Mouse (Mus musculus) Muller cell, postnatal 12 days (primary cell): Measurements from ENCODE around the gene Smbd1.
A peak's percentile ranks its signal among the peaks of the same experiment; 100 is the strongest.

ENCODE experiments used
- DNase-seq: peaks from one replicate; pipeline ENCODE4 v3.0.0-alpha.2; 2015; ENCODE audit errors: inconsistent ontology term

Smbd1 gene

GRCm38 (mm10) chr16:32813362-32813761 is 3.1 kb upstream of the Smbd1 start:
- DNase-seq: no peak

GRCm38 (mm10) chr16:32812888-32813361 is 2.6 kb upstream of the Smbd1 start:
- peak; percentile 77 for DNase-seq

DNA sequence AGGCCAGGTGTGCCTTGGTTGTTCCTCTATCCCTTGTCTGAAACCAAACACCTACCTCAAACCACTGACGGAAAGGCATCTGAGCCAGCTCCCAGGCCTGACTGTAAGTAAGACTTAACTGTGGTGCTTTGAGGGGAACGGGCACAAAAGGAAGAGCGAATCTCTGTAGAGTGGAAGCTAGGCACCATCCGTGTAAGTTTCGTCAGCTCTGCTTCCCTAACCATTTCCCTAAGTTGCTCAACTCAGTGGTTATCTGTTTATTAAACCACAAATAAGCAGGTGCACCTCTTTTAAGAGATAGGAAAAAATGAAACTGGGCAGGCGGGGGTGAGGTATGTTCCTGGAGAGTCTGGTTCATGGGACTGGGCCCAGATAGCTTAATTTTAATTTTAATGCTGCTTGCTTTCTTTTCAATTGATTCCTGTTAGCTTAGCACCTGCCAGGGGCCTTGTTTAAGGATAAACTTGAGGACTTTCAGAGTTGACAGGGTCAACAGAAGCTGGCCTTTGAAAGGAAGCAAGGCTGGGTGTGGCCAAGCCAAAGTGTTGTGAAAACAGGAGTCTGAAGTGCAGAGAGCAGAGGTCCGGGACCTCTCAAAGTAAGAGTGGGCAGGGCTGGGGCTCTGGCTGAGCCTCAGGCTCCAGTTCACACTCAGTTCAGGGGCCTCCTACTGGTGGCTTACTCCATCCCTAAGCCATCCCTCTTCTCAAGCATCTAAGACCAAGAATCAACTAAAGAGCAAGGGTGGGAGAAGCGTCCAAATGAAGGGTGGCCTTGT is 2.7 kb downstream of the Smbd1 start:
- no peak for DNase-seq

GRCm38 (mm10) chr16:32805151-32805550 is 5.1 kb downstream of the Smbd1 start:
- no peak for DNase-seq

- peak; percentile 28 for DNase-seq
These were observed 6.4 kb downstream of the Smbd1 start for GRCm38 (mm10) chr16:32803901-32804300.

DNA sequence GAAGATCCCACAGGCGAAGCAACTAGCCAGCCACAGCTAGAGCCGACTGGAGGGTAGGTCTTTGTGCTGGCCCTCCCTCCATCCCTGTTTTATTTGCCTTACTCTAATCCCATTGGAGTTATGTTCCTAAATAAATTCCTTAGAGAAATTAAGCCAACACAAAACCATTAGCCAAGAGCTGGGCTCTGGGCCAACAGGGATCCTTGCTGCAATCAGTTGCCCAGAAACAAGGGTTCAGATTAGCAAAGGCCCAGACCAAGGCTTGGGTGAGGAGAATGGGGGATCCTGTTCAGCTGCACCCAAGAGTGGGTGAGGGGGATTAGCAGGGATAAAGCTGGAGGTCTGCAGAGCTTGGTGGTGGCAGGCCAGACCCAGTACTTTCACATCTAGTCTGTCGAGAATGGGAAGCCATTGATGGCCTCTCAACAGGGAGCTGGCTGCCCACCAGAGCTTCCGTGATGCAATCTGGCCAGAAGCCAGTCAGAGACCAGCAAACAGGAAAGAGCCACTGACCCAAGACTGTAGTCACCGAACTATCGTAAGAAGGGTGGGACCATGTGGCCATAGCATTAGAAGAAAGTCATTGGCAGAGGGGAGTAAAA is 6.9 kb downstream of the Smbd1 start:
- DNase-seq: peak; percentile 89

- DNase-seq: no peak
These were observed 12.9 kb downstream of the Smbd1 start, which contains the start of gene Muc20 for GRCm38 (mm10) chr16:32797426-32797689. Gene Muc20 (minus strand): TSS chr16:32797435.

GRCm38 (mm10) chr16:32796676-32797425 is 13.4 kb downstream of the Smbd1 start:
- DNase-seq: peak; percentile 42

- DNase-seq: no peak
These were observed 15.1 kb downstream of the Smbd1 start for GRCm38 (mm10) chr16:32795177-32795576.

DNA sequence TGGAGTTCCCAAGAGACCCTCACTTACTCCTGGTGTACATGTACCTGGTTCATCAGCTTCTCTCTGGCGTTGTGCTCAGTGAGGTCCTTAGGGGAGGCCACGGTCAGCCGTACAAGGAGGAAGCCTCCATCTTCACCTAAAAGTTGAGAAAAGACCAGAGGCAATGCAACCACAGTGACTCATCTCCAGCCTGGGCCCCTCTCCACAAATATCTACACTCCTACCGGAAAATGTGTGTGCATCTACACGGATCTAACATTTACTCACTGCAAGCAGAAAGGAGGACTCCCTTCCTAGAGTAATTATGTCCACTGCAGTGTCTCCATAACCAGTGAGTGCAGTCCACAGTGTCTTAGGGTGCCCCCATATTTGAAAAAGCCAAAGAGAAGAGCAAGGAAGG is 20.2 kb downstream of the Smbd1 start:
- DNase-seq: no peak

- DNase-seq: no peak
These were observed 25.4 kb downstream of the Smbd1 start for GRCm38 (mm10) chr16:32784840-32785239.

- no peak for DNase-seq
These were observed 26.8 kb downstream of the Smbd1 start for GRCm38 (mm10) chr16:32783324-32784062.

DNA sequence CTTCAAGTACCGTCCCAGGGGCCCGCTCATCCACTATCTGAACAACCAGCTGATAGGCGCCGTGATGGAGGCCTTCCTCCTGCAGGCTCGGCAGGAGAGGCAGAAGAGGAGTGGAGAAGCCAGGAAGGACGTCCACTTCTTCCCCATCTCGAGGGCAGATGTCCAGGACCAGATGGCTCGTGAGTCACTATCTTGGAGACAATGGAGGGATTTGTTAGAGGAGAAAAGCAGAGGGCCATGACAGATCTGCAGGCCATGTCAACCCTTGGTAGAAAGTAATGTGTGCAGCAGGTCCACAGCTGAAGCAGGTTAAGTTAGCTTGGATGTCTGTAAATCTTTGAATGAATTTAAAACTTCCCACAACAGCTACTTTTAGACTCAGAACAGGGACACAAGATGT is 31.3 kb downstream of the Smbd1 start:
- peak; percentile 46 for DNase-seq

- no peak for DNase-seq
These were observed 33.6 kb downstream of the Smbd1 start for GRCm38 (mm10) chr16:32776676-32777075.

DNA sequence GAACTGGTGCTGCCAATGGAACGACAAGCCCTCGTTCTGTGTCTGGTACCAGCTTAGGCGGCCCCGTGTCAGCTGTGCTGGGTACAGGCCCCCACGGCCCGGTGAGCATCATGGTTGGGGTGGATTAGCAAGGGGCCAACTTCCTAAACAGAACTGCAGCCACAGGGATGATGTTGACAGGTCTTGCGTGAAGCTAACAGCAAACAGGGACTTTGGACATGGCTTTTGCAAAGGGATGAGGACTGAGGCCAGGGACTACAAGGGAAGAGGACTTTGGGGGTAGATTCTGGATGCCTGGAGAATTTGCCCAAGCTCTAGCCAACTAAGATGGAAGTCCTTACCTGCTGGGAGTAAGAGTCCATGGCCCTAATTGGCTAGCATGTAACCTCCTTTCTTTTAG is 43.4 kb downstream of the Smbd1 start:
- DNase-seq: no peak

DNA sequence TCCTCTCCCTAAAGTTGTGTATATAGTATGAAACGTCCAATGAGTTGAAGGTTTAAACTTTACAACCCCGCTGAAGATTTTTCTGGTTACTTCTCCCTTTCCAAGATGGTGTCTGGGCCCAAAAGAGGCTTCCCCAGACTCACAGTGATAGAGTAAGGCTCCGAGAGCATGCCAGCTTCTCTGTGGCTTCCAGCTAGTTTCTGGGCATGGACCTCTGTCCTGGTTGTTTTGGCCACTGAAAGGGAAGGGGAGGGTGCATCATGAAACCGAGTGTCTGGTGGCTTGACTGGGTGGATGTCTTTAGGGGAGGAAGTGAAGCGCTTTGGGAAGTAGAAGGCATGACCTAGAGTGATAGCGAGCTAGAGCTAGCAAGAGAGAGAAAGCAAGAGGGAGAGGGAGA is 45.3 kb downstream of the Smbd1 start:
- DNase-seq: no peak

GRCm38 (mm10) chr16:32764550-32764949 is 45.7 kb downstream of the Smbd1 start:
- DNase-seq: no peak
